In genomic region chr16:96348070-96348469, GRCm38 (mm10) we compare ENCODE assay signal across 16 mouse cellular contexts.
DNase-seq lines count a peak whose midpoint lies in the region; ATAC-seq and TF ChIP-seq lines count a peak whose summit lies in the region.
"Had no signal": no experiment of that assay in that cellular context is flagged by ENCODE, and none has a peak within 500 bp of the region (broad histone marks: within the 10 kb centered on the region; RNA-seq: fewer than 3 reads in every experiment).

No protein-coding gene starts in this region.

- 65% methylated on average over 11 of the region's 11 CpGs for WGBS in hindbrain, embryonic 10.5 days
- 65% methylated on average over 11 of the region's 11 CpGs for WGBS in hindbrain, embryonic 13.5 days
- 59% methylated on average over 11 of the region's 11 CpGs for WGBS in neural tube, embryonic 12.5 days
- 50% methylated on average over 11 of the region's 11 CpGs for WGBS in neural tube, embryonic 15.5 days
- 29% methylated on average over 11 of the region's 11 CpGs for WGBS in limb, embryonic 12.5 days
- WGBS in stomach, embryonic 16.5 days = 50% methylated on average over 11 of the region's 11 CpGs
- 57% methylated on average over 11 of the region's 11 CpGs for WGBS in midbrain, postnatal 0 days

- peaks cover 18% of the 10 kb centered on the region; the same call in 1 of the 2 replicates for H3K4me1 ChIP-seq in hindbrain, embryonic 10.5 days (replicated peaks)
- H3K4me1 ChIP-seq in hindbrain, embryonic 13.5 days (replicated peaks) = peaks cover 4% of the 10 kb centered on the region; the same call in 1 of the 2 replicates
- no peaks in the 10 kb centered on the region for H3K4me1 ChIP-seq in neural tube, embryonic 12.5 days
- H3K4me1 ChIP-seq in neural tube, embryonic 15.5 days = peaks cover 20% of the 10 kb centered on the region
- H3K4me1 ChIP-seq in limb, embryonic 12.5 days (replicated peaks) = peaks cover 13% of the 10 kb centered on the region
- peaks cover 6% of the 10 kb centered on the region for H3K4me1 ChIP-seq in stomach, embryonic 16.5 days (ENCODE audit: control insufficient read depth, insufficient read depth, low read length)
- H3K4me1 ChIP-seq in midbrain, postnatal 0 days (ENCODE audit: insufficient read depth, low read length) = no peaks in the 10 kb centered on the region; the same call in 1 of the 2 replicates

- no peak overlapping the region for H3K9ac ChIP-seq in hindbrain, embryonic 13.5 days
- H3K9ac ChIP-seq in neural tube, embryonic 12.5 days = no peak overlapping the region
- no peak overlapping the region for H3K9ac ChIP-seq in neural tube, embryonic 15.5 days (replicated peaks)
- H3K9ac ChIP-seq in limb, embryonic 12.5 days (replicated peaks) = no peak overlapping the region
- no peak overlapping the region for H3K9ac ChIP-seq in stomach, embryonic 16.5 days (ENCODE audit: low read length)
- H3K9ac ChIP-seq in midbrain, postnatal 0 days (replicated peaks; ENCODE audit: low read length, poor library complexity, severe bottlenecking) = no peak overlapping the region

- 0 out of 2 replicates have a peak, but pooled peaks cover 3% of the 10 kb centered on the region for H3K27me3 ChIP-seq in hindbrain, embryonic 10.5 days (ENCODE audit: insufficient read depth, poor library complexity, severe bottlenecking)
- 0 out of 2 replicates have a peak, but pooled peaks cover 3% of the 10 kb centered on the region for H3K27me3 ChIP-seq in hindbrain, embryonic 13.5 days
- H3K27me3 ChIP-seq in neural tube, embryonic 12.5 days (replicated peaks) = no peaks in the 10 kb centered on the region
- H3K27me3 ChIP-seq in neural tube, embryonic 15.5 days (replicated peaks) = no peaks in the 10 kb centered on the region
- H3K27me3 ChIP-seq in limb, embryonic 12.5 days = peaks cover 16% of the 10 kb centered on the region; the same call in 1 of the 2 replicates
- H3K27me3 ChIP-seq in stomach, embryonic 16.5 days (ENCODE audit: control insufficient read depth, insufficient read depth, low read length) = no peaks in the 10 kb centered on the region
- H3K27me3 ChIP-seq in midbrain, postnatal 0 days (ENCODE audit: insufficient read depth, low read length) = no peaks in the 10 kb centered on the region

- ATAC-seq in hindbrain, embryonic 13.5 days (ENCODE audit: low FRiP score) = no peak
- no peak for ATAC-seq in neural tube, embryonic 12.5 days (ENCODE audit: low FRiP score, low read depth)
- ATAC-seq in neural tube, embryonic 15.5 days (ENCODE audit: low FRiP score) = no peak
- ATAC-seq in limb, embryonic 12.5 days (ENCODE audit: insufficient number of reproducible peaks, insufficient read depth, low FRiP score, low TSS enrichment, low read depth) = no peak
- no peak for ATAC-seq in stomach, embryonic 16.5 days (ENCODE audit: insufficient read depth, low FRiP score)
- ATAC-seq in midbrain, postnatal 0 days (ENCODE audit: low FRiP score) = no peak
- ATAC-seq: forebrain, embryonic 16.5 days had no signal

- H3K36me3 ChIP-seq in hindbrain, embryonic 10.5 days = no peaks in the 10 kb centered on the region
- no peaks in the 10 kb centered on the region for H3K36me3 ChIP-seq in hindbrain, embryonic 13.5 days
- no peaks in the 10 kb centered on the region for H3K36me3 ChIP-seq in neural tube, embryonic 12.5 days
- no peaks in the 10 kb centered on the region for H3K36me3 ChIP-seq in neural tube, embryonic 15.5 days
- no peaks in the 10 kb centered on the region for H3K36me3 ChIP-seq in limb, embryonic 12.5 days
- H3K36me3 ChIP-seq in stomach, embryonic 16.5 days (ENCODE audit: control insufficient read depth, insufficient read depth, low read length) = no peaks in the 10 kb centered on the region
- no peaks in the 10 kb centered on the region for H3K36me3 ChIP-seq in midbrain, postnatal 0 days (ENCODE audit: insufficient read depth, low read length)

- no peak overlapping the region for H3K4me2 ChIP-seq in hindbrain, embryonic 13.5 days
- 0 out of 2 replicates have a peak overlapping the region, but pooled peaks have one; percentile 12 for H3K4me2 ChIP-seq in neural tube, embryonic 12.5 days (replicated peaks)
- H3K4me2 ChIP-seq in neural tube, embryonic 15.5 days = no peak overlapping the region; the same call in 1 of the 2 replicates
- H3K4me2 ChIP-seq in limb, embryonic 12.5 days = peak overlapping the region; percentile 37
- H3K4me2 ChIP-seq in stomach, embryonic 16.5 days (ENCODE audit: low read depth, low read length) = peak overlapping the region; percentile 3; the same call in 1 of the 2 replicates
- no peak overlapping the region for H3K4me2 ChIP-seq in midbrain, postnatal 0 days (ENCODE audit: low read depth, low read length, poor library complexity, severe bottlenecking)
- H3K4me2 ChIP-seq: liver, embryonic 11.5 days had no signal

- DNase-seq in hindbrain, embryonic 10.5 days (ENCODE audit: low spot score) = peak; percentile 26
- DNase-seq in left cerebral cortex, postnatal 4 days = no peak
- DNase-seq in midbrain, postnatal 0 days (ENCODE audit: low spot score) = no peak
- DNase-seq: adrenal gland, adult 2 months; cerebellum, adult 8-10 months; kidney, adult 18-20 months; retina, postnatal 1 day; thymus, adult 18-20 months had no signal

- intact Hi-C loops in left cerebral cortex, postnatal 4 days (cut with DNase I) = loop anchor here (10.0 kb wide), 1 partner anchor 343 kb away; no protein-coding TSS in a partner anchor

- no peak overlapping the region for H3K4me3 ChIP-seq in hindbrain, embryonic 10.5 days
- H3K4me3 ChIP-seq in hindbrain, embryonic 13.5 days = no peak overlapping the region
- H3K4me3 ChIP-seq in neural tube, embryonic 12.5 days = no peak overlapping the region
- H3K4me3 ChIP-seq in neural tube, embryonic 15.5 days (replicated peaks) = no peak overlapping the region
- H3K4me3 ChIP-seq in limb, embryonic 12.5 days (replicated peaks) = no peak overlapping the region
- no peak overlapping the region for H3K4me3 ChIP-seq in stomach, embryonic 16.5 days (replicated peaks; ENCODE audit: low read length)
- no peak overlapping the region for H3K4me3 ChIP-seq in midbrain, postnatal 0 days (ENCODE audit: low read depth, low read length)
- H3K4me3 ChIP-seq: megakaryocyte, embryonic 14.5 days had no signal

- no peak for TF ChIP-seq CTCF in midbrain, postnatal 0 days (IDR thresholded peaks at IDR 0.05)

- H3K9me3 ChIP-seq in hindbrain, embryonic 10.5 days = no peaks in the 10 kb centered on the region
- H3K9me3 ChIP-seq in hindbrain, embryonic 13.5 days = no peaks in the 10 kb centered on the region
- H3K9me3 ChIP-seq in neural tube, embryonic 12.5 days = no peaks in the 10 kb centered on the region
- no peaks in the 10 kb centered on the region for H3K9me3 ChIP-seq in neural tube, embryonic 15.5 days (replicated peaks)
- H3K9me3 ChIP-seq in limb, embryonic 12.5 days = no peaks in the 10 kb centered on the region
- H3K9me3 ChIP-seq in stomach, embryonic 16.5 days (replicated peaks; ENCODE audit: control insufficient read depth, low read length) = no peaks in the 10 kb centered on the region
- no peaks in the 10 kb centered on the region for H3K9me3 ChIP-seq in midbrain, postnatal 0 days (ENCODE audit: low read length)

- no peak overlapping the region for H3K27ac ChIP-seq in hindbrain, embryonic 10.5 days
- H3K27ac ChIP-seq in hindbrain, embryonic 13.5 days = no peak overlapping the region
- H3K27ac ChIP-seq in neural tube, embryonic 12.5 days = no peak overlapping the region
- H3K27ac ChIP-seq in neural tube, embryonic 15.5 days (replicated peaks) = no peak overlapping the region; the same call in 1 of the 2 replicates
- peak overlapping the region; percentile 59; the same call in 1 of the 2 replicates for H3K27ac ChIP-seq in limb, embryonic 12.5 days
- H3K27ac ChIP-seq in stomach, embryonic 16.5 days (ENCODE audit: low read length) = no peak overlapping the region
- H3K27ac ChIP-seq in midbrain, postnatal 0 days (ENCODE audit: low read depth, low read length) = no peak overlapping the region

Comparison
In these comparisons a context has a peak if more than half of its experiments do, and no peak if none do; other contexts are left out.
1. H3K4me2 ChIP-seq: peak in neural tube, embryonic 12.5 days (single experiment), limb, embryonic 12.5 days (single experiment) and stomach, embryonic 16.5 days (single experiment); none in hindbrain, embryonic 13.5 days (single experiment), neural tube, embryonic 15.5 days (single experiment) and midbrain, postnatal 0 days (single experiment).